Mouse (Mus musculus) right cerebral cortex, postnatal 4 days (tissue): ENCODE measurements around the gene Pcnt.

Experiments used
- DNase-seq: peaks from one replicate; pipeline ENCODE4 v3.0.0-alpha.2; 2022

Pcnt gene

GRCm38 (mm10) chr10:76392596-76392995 lies 50.0 kb downstream of the Pcnt start:
- no peak for DNase-seq

GRCm38 (mm10) chr10:76391786-76392185 lies 50.8 kb downstream of the Pcnt start:
- no peak for DNase-seq

DNA sequence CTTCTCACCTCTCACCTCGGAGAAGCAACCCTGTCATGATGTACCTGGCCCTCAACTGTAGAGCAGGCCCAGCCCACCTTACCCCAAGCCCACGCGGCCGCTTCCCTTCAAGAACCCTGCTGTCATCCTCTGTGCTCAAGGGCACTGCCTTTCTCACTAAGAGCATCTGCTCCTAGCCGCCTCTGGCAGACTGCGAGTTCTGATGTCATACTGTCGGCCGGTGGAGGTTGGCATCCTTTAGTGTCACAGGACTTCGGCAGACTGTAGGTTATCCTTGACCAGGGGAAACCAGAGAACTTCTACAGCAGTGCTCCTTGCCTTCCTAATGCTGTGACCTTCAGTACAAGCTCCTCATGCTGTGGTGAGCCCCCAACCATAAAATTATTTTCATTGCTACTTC lies 51.4 kb downstream of the Pcnt start:
- DNase-seq: no peak

DNA sequence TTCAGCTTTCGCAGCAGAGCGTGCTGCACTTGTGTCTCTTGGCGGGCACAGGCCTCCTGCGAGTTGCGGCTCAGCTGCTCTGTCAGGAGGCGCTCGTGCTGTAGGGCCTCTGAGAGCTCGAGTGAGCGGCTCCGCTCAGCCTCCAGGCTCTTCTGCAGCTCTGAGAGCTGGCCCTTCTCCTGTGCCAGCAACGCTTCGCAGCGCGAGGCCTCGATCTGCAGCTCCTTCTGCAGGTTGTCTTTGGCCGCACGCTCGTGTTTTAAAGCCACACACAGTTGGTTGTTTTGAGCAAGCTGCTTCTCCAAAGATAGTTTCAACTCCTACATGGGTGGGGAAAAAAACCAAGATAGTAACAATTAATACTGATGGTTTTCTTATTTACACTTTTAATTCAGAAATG lies 67.6 kb downstream of the Pcnt start:
- no peak for DNase-seq

DNA sequence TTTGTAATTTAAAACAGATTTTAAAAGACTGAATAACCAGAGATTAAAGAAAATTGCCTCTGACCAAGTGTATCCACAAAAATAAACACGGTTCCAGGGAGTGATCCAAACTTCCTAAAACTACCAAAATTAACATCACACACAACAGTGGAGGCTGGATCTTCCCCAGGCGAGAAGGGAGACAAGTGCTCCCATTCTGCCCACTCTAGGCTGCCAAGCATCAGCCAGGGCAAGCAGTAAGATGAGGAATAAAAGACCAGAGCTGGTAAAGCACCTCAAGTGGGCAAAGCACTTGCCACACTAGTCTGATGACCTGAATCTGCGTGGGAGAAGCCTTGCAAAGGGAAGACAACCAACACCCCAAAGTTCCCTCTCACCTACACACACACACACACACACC lies 70.8 kb downstream of the Pcnt start:
- DNase-seq: no peak

- no peak for DNase-seq
Observed at GRCm38 (mm10) chr10:76368766-76369165, 73.8 kb downstream of the Pcnt start.

- DNase-seq: no peak
Observed at GRCm38 (mm10) chr10:76363233-76363632, 79.4 kb downstream of the Pcnt start.

GRCm38 (mm10) chr10:76358468-76358867 lies 84.1 kb downstream of the Pcnt start:
- DNase-seq: no peak

DNA sequence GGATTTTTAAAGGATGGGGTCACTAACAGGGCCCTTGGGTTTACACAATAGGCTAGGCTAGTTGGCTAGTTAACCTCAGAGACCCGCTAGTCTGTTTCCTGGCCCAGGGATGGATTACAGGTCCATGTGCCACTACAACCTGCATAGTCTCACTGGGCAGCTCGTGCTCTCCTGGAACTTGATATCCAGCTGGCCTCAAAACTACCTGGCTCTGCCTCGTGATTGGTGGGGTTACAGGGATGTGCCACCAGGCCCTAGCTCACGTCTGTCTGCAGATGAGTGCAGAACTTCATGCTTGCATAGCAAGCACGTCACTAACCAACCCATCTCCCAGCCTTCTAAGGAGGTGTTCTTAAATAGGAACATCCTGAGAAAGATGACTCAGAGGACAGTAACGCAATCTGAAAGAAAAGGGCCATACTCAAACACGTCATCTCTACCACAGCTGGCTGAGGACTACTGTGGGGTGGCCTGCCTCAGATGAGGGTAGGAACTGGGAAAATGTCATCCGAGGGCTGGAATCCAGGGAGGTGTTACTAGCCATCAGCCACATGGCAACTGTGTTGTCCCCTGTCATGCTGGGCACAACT lies 85.2 kb downstream of the Pcnt start:
- no peak for DNase-seq

DNA sequence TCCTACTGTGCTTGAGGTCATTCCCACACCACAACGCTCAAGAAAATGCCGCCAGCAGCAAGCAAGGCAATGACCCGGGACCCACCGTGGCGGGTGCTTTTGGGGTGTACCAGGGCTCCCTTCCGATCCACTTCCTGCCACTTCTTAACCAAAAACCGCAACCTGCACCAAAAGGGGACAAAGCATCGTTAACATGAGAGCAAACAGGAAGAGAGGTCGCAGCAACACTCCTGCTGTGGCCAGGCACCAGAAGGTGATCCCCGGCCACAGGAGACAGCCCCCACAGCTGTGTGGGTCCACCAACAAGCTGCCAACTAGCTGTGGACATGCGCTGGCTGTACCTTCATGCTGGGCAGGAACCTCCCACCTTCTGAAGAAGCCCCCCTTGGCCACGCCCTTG lies 87.6 kb downstream of the Pcnt start:
- no peak for DNase-seq

DNA sequence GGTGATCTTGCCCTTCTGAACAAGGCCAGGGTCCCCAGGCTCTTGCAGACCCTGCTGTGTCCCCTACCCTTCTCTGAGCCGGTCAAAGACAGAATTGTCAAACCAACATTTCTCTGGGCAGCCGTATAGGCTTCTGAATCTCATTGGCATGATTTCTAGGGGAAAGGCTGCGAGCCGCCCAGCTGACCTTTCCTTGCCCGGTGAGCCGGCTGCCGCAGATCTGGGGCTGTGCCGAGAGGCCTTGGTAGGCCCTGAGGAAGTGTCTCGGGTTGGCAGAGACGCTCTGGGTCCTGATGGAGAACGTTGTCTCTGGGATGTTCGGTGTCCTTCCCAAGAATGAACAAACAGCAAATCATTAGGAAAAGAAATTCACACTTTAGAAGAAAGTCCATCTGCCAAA lies 88.6 kb downstream of the Pcnt start:
- no peak for DNase-seq

GRCm38 (mm10) chr10:76351953-76352352 lies 90.6 kb downstream of the Pcnt start:
- no peak for DNase-seq

DNA sequence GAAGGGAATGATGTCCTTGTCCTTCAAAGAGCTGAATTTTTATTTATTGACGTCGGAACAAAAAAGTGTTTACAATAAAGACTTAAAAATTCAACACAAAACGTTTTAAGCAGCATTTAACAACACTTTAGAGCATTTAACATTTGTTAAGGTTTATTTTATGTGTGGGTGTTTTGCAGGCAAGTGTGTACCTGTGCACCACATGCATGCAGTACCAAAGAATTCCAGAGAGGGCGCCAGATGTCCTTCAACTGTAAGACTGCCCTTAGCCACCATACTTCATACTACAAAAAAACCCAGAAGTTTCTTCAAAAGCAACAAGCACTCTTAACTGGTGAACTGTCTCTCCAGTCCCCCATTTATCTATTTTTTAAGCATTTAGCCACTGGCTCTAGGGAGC lies 96.0 kb downstream of the Pcnt start:
- DNase-seq: peak; percentile 73

DNA sequence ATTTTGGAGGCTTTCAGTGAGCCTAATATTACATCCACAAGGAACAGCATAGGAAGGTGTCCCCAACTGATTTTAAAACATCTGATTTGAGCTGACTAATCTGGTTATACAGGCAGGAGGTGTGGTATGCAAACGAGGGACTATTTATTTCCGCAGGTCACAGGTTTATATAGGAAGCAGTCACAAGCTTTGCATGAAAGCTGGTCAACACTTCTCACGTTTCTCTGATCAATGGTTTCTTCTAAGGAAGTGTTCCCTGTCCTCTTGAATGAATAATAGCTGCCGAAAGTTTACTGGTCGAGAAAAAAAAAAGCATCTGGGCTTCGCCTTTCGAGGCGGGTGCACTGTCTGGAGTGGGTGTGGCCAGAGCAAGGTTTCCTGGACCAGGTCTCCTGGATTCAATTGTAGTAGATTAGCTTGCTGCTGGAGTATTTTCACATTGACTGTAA lies 96.5 kb downstream of the Pcnt start:
- DNase-seq: no peak

DNA sequence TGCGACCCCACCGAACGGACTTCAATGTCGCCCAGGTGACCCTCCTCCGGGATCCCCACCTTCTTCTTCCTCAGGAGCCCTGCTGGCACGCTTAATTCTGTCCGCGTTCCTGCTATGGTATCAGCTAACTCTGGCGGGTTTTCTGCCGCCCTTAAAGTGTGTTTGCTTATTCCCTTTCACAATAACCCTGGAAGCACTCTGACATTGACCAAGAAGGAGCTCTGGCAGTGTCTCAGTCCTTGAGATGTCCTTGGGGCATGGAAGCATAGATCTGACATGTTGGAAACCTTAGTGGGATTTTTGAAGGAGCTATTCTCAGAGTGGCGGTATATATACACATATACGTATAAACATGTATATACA lies 97.1 kb downstream of the Pcnt start:
- no peak for DNase-seq

DNA sequence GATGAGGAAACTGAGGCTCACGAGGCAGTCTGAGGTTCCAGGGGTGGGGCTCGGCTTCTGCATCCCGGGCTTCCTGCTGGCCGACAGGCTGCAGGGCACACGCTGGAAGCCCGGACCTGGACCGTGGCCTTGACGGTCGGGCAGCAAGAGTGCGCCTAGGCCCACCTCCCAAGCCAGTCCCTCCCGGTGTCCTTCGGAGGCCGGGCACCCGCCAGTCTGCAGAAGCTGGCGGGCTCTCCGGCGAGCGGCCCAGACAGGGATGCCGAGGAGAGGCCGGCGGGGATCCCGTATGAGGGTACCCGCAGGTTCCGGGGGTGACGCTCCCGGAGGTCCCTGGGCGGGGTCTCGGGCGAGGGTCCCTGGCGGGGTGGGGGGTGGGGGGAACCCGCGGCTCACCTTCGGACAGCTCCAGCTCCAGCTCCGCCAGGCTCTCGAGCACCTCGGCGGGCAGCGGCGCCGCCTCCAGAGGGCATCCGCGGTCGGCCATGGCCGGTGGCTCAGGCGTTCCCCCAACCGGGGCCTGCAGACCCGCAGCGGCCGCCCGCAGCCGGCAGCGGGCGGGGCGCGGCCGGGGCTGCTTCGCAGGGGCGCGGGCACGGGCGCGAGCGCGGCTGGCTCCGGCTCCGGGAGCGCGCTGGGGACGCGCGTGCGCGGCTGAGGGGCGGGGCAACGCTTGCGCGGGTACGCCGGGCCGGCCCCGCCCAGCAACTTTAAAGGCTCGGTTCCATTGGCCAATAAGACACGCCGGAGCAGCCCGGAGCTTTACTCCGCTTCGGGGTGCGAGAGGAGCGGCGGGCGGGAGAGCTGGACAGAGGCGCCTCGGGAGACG lies 97.7 kb downstream of the Pcnt start, which contains the start of gene Dip2a:
Gene Dip2a, minus strand, starts transcription at position 581 of the 829 bp plus-strand sequence.
- DNase-seq: peak; percentile 97

DNA sequence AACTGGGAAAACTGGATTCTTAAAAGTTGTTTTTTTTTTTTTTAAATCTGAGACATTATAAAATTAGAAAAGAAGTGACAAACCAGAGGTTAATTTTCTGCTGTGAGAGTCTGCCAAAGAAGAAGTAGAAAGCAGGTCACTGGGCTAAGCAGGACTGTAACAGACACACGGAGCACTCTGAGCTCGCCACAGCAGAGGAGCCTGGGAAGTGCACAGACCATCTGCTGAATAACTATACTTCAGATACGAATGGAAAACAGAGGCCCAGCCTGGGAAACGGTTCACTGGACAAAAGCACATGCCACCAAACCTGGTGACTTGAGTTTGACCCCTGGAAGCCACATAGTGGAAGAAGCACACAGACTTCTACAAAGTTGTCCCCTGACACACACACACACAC lies 108.2 kb downstream of the Pcnt start:
- no peak for DNase-seq

DNA sequence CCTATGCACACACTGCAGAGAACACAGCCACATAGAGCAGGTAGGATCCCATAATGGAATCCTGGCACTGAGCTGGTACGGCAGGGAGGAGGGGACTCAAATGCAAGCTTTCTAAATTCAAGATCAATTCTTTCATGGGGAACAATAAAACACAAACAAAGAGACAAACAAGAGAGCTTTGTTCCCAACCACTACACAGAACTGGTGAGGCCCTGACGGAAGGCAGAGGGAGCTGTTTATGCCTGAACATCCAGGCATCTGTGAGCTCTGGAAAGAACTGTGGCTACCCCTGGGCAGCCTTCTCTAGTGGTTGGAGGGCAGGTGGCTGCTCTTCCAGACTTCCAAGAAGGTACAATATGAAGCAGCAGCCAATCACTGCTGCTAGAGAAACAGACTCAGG lies 110.5 kb downstream of the Pcnt start:
- no peak for DNase-seq

GRCm38 (mm10) chr10:76329093-76329492 lies 113.5 kb downstream of the Pcnt start:
- no peak for DNase-seq

- no peak for DNase-seq
Observed at GRCm38 (mm10) chr10:76328574-76328973, 114.0 kb downstream of the Pcnt start.

DNA sequence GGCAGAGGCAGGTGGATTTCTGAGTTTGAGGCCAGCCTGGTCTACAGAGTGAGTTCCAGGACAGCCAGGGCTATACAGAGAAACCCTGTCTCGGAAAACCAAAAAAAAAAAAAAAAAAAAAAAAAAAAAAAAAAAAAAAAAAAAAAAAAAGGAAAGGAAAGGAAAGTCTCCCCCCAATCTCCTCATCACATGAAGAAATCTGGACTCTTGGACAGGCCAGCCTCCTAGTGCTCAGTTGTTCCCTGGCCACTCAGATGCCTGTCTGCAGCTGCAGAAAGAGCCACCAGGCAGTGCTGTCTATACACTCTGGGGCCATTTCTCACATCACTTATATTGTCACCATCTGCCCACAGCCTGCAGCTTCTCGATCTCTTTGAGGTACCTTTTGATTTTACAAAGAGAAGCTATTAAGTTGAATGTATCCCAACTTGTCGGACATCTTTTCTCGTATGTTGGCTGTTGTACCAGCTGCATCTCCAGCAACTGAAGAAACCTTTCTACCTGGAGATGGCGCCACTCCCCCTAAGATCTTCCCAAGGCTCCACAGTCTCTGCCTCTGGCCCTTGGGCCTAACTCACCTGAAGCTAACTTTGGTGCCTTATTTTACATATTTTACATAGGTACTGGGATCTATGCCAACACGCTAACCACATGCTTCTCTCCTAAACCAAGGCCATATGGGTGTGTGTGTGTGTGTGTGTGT lies 116.1 kb downstream of the Pcnt start:
- peak; percentile 30 for DNase-seq

DNA sequence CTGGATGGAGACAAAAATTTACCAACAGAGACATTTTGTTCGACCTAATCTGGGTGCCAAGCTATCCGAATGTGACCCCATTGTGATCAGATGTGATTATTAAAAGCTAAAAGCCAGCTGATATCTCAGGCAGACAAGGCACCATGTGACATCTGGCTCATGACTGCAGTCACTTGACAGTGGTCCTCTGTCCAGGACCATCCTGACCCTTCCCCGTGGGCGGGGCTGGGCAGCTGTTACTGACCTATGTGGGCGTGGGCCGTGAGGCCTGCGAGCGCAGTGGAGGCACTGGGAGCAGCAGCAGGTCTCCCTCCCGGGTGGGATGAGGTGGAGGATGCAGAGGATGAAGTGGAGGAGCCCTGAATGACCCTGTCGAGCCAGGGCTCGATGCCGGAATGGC lies 125.0 kb downstream of the Pcnt start:
- DNase-seq: no peak

- DNase-seq: no peak
Observed at GRCm38 (mm10) chr10:76316194-76316593, 126.4 kb downstream of the Pcnt start.

DNA sequence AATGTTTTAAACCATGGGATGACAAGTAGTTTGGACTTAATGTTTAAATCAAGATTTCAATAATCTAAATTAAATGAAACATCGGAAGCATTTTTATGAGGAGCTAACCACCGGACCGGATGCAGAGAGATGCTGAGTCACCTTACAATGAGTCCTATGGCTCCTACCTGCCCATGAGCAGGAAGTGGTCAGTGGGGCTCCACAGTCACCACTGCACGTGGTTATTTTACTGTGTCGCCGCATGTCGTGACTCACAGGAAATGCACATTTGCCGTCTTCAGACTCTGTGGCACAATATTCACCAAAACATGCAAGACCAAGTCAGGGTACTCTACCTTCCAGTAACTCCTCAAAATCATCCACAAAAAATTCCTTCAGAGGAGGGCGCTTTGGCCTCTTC lies 135.8 kb downstream of the Pcnt start:
- no peak for DNase-seq
